Mouse (Mus musculus): Measurements from ENCODE around the gene Slc22a20.

DNA sequence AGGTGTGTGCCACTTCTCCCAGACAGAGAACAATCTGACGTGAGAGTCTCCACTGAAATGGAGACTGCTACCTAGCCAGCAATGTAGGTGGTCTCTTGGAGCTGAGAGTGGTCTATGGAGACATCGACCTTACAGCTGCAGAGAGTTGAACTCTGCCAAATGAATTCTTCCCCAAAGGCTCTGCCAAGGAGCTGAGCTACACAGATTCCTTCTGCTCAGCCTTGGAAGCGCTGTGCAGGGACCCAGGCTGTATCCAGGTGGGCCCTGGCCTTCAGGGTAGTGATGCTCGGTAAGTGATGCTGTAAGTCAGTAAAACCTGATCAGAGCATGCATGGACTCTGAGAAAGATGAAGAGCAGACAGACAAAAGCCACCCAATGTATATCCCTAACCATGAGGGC lies 10.8 kb downstream of the Slc22a20 start:
- no peak for TF ChIP-seq CTCF (IDR thresholded peaks at IDR 0.05; ENCODE audit: insufficient read depth, low read depth, low read length)
- no peak for TF ChIP-seq POLR2A (IDR thresholded peaks at IDR 0.05; ENCODE audit: insufficient read depth, low read depth, low read length)

Measured in olfactory bulb, adult 2 months (tissue).